Mouse (Mus musculus): ENCODE measurements around the gene Slc6a20b.

DNA sequence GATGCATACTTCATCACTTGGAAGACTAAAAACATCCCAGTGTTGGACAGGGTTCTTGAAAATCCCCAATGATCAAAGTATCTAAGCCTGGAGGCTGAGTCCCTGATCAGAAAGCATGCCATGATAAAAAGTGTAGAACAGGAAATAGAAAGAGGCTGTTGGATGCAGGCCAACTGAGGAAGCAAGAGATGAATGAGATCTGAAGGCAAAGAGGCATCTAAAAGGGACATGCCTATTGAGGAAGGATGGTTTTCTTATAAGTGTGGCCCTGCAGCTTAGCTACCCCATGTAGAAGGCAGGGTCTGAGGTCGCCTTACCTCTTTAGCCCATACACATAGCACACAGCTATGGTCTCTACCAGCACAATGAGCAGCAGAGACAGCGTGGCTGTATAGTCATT lies 35.5 kb downstream of the Slc6a20b start:
- TF ChIP-seq CTCF (conservative IDR thresholded peaks at IDR 0.05; ENCODE audit: low read length) (no peak), NANOG (IDR thresholded peaks at IDR 0.05; ENCODE audit: borderline replicate concordance, low read length) (no peak), POU5F1 (IDR thresholded peaks at IDR 0.05; ENCODE audit: borderline replicate concordance, low read length) (no peak)
